Comparison of ENCODE assay signal across 8 mouse cellular contexts in the genomic region with DNA sequence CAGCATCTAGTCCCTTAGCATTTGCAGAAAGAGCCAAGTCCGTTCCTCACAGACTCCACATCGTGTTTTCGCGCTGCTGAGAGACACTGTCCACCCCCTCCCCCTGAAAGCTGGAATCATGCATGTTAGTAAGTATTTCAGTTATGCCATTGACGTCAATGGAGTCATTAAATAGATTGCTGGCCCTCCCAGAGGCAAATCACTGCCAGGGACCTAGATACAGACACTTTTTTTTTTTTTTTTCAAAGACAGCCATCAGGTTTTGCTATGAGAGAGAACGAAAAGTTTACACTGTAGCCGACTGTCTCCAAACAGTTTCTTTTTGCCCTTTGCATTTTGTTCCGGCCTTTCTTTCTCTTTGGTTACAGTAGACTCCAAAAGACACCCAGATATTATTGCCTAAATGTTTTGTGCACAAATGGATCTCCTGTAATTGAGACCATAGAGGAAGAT.
DNase-seq lines count a peak whose midpoint lies in the region; ATAC-seq lines count a peak whose summit lies in the region.

No protein-coding gene starts in this region.

- DNase-seq in NIH3T3 (ENCODE audit: low read depth), result peak; percentile 97
- DNase-seq in embryo, embryonic 10 days (ENCODE audit: low spot score), result peak; percentile 81
- DNase-seq in gastrocnemius, postnatal 14 days, result peak; percentile 85
- peak; percentile 50 to 64 for DNase-seq in left cerebral cortex, postnatal 36 days (ENCODE audit: low spot score in 2 of 2)
- DNase-seq in mesoderm, embryonic 11.5 days (ENCODE audit: low read depth, low spot score), result peak; percentile 72
- DNase-seq in right cerebral cortex, postnatal 14 days, result peak; percentile 61
- DNase-seq in cerebellum, adult 9-11 months, result no peak

- WGBS in hindbrain, embryonic 16.5 days, result 24% methylated on average over 8 of the region's 8 CpGs

- peak overlapping the region; percentile 61 for H3K27ac ChIP-seq in hindbrain, embryonic 16.5 days (ENCODE audit: low read depth, low read length)

- intact Hi-C loops in gastrocnemius, postnatal 14 days (cut with DNase I; ENCODE audit: low total_unique reads), result loop anchor here (5.0 kb wide), 1 partner anchor 56 kb away; no protein-coding TSS in a partner anchor
- intact Hi-C loops in left cerebral cortex, postnatal 36 days (cut with DNase I), result loop anchor here (2.0 to 5.0 kb wide), 2 partner anchors 58 to 76 kb away; no protein-coding TSS in a partner anchor

- peak overlapping the region; percentile 31 for H3K9ac ChIP-seq in hindbrain, embryonic 16.5 days (ENCODE audit: low read depth, low read length)

- peak; percentile 53 for ATAC-seq in hindbrain, embryonic 16.5 days

- peaks cover 15% of the 10 kb centered on the region for H3K4me1 ChIP-seq in hindbrain, embryonic 16.5 days (ENCODE audit: control insufficient read depth, insufficient read depth, low read depth, low read length)

- no peak overlapping the region for H3K4me3 ChIP-seq in hindbrain, embryonic 16.5 days (ENCODE audit: low read length)

- H3K27me3 ChIP-seq in hindbrain, embryonic 16.5 days (replicated peaks; ENCODE audit: control insufficient read depth, insufficient read depth, low read length), result no peaks in the 10 kb centered on the region

- H3K4me2 ChIP-seq in hindbrain, embryonic 16.5 days (ENCODE audit: low read length), result peak overlapping the region; percentile 45

- H3K9me3 ChIP-seq in hindbrain, embryonic 16.5 days (ENCODE audit: control insufficient read depth, low read length), result no peaks in the 10 kb centered on the region

- H3K36me3 ChIP-seq in hindbrain, embryonic 16.5 days (ENCODE audit: control insufficient read depth, insufficient read depth, low read length), result no peaks in the 10 kb centered on the region
